Mouse (Mus musculus) limb, embryonic 13.5 days (tissue): Measurements from ENCODE around the gene Exoc2. TPM values are rescaled to one million over a fixed set of nuclear protein-coding genes. Genes with fewer than 3 reads are reported as not detected.

Experiments used
- ATAC-seq: fragments of 200-750 bp; cut with Nextera tagmentation; 2 replicates; pipeline ENCODE4 v1.8.0; 2017; ENCODE audit warnings: low read depth, moderate number of reproducible peaks, moderate TSS enrichment; ENCODE audit not compliant: low FRiP score
- H3K27ac ChIP-seq: fragments of 300-500 bp; sonication (generic); 2 replicates; pipeline ENCODE4 v1.5.1; 2015; ENCODE audit warnings: inconsistent platforms, mild to moderate bottlenecking, moderate library complexity
- H3K27me3 ChIP-seq: fragments of 300-500 bp; sonication (generic); 2 replicates; pipeline ENCODE4 v1.6.1; 2015; ENCODE audit warnings: mild to moderate bottlenecking, inconsistent platforms
- H3K36me3 ChIP-seq: fragments of 300-500 bp; sonication (generic); 2 replicates; pipeline ENCODE4 v1.6.1; 2015; ENCODE audit warnings: inconsistent platforms, mild to moderate bottlenecking, moderate library complexity
- H3K4me1 ChIP-seq: fragments of 300-500 bp; sonication (generic); 2 replicates; pipeline ENCODE4 v1.6.1; 2015; ENCODE audit warnings: inconsistent platforms
- H3K4me2 ChIP-seq: fragments of 300-500 bp; sonication (generic); replicated peaks from 2 replicates; pipeline ENCODE4 v1.6.1; 2015; ENCODE audit warnings: inconsistent platforms, mild to moderate bottlenecking, moderate library complexity
- H3K4me3 ChIP-seq: fragments of 300-500 bp; sonication (generic); 2 replicates; pipeline ENCODE4 v1.5.1; 2015; ENCODE audit warnings: moderate library complexity, mild to moderate bottlenecking, inconsistent platforms
- H3K9ac ChIP-seq: fragments of 300-500 bp; sonication (generic); 2 replicates; pipeline ENCODE4 v1.6.1; 2015; ENCODE audit warnings: mild to moderate bottlenecking, inconsistent platforms
- H3K9me3 ChIP-seq: fragments of 300-500 bp; sonication (generic); 2 replicates; pipeline ENCODE4 v1.6.1; 2016; ENCODE audit warnings: inconsistent platforms
- WGBS: fragments of 180-500 bp; shearing (Covaris S2); methylation state at CpG from one replicate; pipeline ENCODE4 v1.1.7; 2015; 5-methylcytosine and 5-hydroxymethylcytosine counted together
- polyA plus RNA-seq: library from polyadenylated mRNA; unstranded; fragments of >200 nt; fragmentation: Nextera tagmentation; extraction: Ambion mirVana; gene quantifications from 2 replicates; pipeline ENCODE4 v1.2.1, GENCODE M21; 2015

Exoc2 gene
- polyA plus RNA-seq, 1 experiment from 2014 or later, result 32.7 TPM

DNA sequence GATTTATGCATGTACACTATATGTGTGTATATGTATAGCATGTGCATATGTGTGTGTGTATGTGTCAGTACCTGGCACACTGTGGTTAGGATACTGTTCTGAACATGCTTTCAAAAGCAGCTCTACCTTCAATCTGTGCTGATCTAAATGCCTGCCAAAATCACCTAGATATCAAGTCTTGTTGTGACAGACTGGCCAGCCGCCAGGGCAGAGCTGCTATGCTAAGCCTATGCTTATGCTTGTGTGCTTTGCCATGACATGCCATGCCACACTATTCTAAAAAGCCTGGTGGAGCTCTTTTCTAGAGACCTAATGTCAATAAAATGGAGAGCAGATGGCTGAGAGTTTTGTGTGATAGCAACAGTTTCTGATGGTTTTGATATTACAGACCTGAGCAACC is 94.0 kb downstream of the Exoc2 start:
- no peaks in the 10 kb centered on the region for H3K9me3 ChIP-seq
- H3K4me3 ChIP-seq, result no peak overlapping the region
- no peaks in the 10 kb centered on the region for H3K4me1 ChIP-seq
- no peak overlapping the region for H3K27ac ChIP-seq
- no peak for ATAC-seq
- H3K4me2 ChIP-seq, result no peak overlapping the region
- 98% methylated on average over 1 of the region's 1 CpGs for WGBS
- no peak overlapping the region for H3K9ac ChIP-seq
- peaks cover 33% of the 10 kb centered on the region for H3K36me3 ChIP-seq
- H3K27me3 ChIP-seq, result no peaks in the 10 kb centered on the region

DNA sequence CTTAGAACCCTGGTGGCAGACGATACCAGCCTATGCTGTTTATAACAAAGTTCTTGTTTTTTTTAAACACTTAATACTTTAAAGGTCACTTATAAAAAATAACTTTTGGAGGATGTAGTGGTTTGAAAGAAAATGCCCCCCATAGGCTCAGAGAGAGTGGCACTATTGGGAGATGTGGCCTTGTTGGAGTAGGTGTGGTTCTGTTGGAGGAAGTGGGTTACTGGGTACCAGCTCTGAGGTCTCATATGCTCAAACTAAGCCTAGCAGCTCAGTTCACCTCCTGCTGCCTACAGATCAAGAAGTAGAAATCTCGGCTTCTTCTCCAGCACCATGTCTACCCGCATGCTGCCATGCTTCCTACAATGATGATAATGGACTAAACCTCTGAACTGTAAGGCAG is 98.1 kb downstream of the Exoc2 start:
- ATAC-seq, result no peak
- 88% methylated on average over 3 of the region's 3 CpGs for WGBS
- H3K4me2 ChIP-seq, result no peak overlapping the region
- H3K27ac ChIP-seq, result no peak overlapping the region
- H3K9me3 ChIP-seq, result no peaks in the 10 kb centered on the region
- H3K9ac ChIP-seq, result no peak overlapping the region
- H3K4me1 ChIP-seq, result no peaks in the 10 kb centered on the region
- H3K36me3 ChIP-seq, result peaks cover 43% of the 10 kb centered on the region
- no peak overlapping the region for H3K4me3 ChIP-seq
- H3K27me3 ChIP-seq, result no peaks in the 10 kb centered on the region

DNA sequence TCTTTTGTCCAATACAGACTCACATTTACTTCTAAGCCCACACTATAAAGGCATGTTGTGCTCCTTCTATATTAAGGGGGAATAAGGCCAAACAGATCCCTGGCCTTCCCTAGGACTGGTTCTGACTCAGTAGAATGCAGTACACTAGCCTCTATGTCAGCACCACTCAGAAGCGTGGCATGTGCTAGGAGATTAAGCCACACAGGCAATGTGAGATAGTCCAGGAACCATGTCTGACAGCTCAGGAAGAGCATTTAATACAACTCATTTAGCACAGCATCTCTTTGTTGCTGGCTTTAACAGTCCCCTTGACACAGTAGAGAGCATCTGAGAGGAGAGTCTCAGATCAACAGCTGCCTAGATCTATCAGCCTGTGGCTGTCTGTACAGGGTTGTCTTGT is 100.4 kb downstream of the Exoc2 start:
- H3K27ac ChIP-seq, result no peak overlapping the region
- H3K4me2 ChIP-seq, result no peak overlapping the region
- 71% methylated on average over 1 of the region's 1 CpGs for WGBS
- no peak overlapping the region for H3K9ac ChIP-seq
- H3K27me3 ChIP-seq, result no peaks in the 10 kb centered on the region
- H3K36me3 ChIP-seq, result peaks cover 57% of the 10 kb centered on the region
- H3K4me1 ChIP-seq, result no peaks in the 10 kb centered on the region
- no peak overlapping the region for H3K4me3 ChIP-seq
- ATAC-seq, result no peak
- H3K9me3 ChIP-seq, result no peaks in the 10 kb centered on the region

DNA sequence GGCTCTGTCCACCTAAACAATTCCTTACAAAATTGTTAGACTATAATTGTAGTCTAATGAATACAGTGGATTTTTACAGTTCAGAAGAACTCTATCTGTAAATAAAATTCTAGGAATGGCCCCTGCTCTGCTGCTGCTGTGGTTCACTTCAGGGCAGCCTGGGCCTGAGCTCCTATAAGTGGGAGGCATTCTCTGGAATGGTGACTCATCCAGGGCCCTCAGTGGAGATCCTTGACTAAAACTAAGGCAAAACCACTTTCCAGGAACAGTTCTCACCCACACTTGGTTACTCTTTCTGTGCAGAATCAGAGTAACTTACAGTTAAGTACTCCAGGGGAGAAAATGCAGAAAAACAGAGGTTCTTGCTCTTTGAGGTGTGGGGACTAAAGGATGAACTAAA is 108.4 kb downstream of the Exoc2 start:
- no peaks in the 10 kb centered on the region for H3K9me3 ChIP-seq
- H3K27ac ChIP-seq, result no peak overlapping the region
- no peak overlapping the region for H3K9ac ChIP-seq
- H3K4me3 ChIP-seq, result no peak overlapping the region
- H3K4me2 ChIP-seq, result no peak overlapping the region
- no peak for ATAC-seq
- H3K36me3 ChIP-seq, result peaks cover 50% of the 10 kb centered on the region
- H3K27me3 ChIP-seq, result no peaks in the 10 kb centered on the region
- no peaks in the 10 kb centered on the region for H3K4me1 ChIP-seq

DNA sequence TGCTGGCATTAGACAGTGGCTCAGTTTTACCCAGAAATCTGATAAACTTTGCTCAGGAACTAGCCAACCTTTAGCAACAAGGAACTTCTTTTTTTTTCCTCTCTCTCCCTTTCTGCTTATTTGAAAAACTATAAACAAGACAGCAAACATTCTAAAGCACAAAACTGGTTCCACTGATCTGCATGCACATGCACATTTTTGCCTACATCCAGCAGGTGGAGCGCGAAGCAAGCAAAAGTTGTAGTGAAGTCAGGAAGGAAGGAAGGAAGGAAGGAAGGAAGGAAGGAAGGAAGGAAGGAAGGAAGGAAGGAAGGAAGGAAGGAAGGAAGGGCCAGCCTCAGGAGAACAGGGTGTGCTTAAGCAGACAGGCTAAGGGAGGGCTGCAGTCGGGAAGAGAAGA is 109.9 kb downstream of the Exoc2 start:
- no peak for ATAC-seq
- Histone ChIP-seq H3K27ac (no peak overlapping the region), H3K4me3 (no peak overlapping the region), H3K4me1 (no peaks in the 10 kb centered on the region), H3K4me2 (no peak overlapping the region), H3K36me3 (peaks cover 46% of the 10 kb centered on the region), H3K27me3 (no peaks in the 10 kb centered on the region), H3K9ac (no peak overlapping the region), H3K9me3 (no peaks in the 10 kb centered on the region)
- WGBS, result 78% methylated on average over 3 of the region's 3 CpGs

DNA sequence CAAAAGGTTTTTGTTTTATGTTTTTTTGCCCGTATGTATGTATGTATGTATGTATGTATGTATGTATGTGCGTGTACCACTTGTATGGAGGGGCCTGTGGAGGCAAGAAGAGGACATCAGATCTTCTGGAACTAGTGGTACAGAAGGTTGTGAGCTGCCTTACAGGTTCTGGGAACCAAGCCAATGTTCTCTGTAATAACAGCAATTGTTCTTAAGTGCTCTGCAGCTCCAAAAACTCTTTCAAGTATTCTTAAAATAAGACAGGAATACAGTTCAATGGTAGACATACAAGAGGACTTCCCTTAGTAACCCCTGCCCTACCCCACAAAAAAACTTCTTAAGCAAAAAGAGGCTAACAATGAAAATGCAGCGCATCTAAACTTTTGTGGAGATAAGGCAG is 115.5 kb downstream of the Exoc2 start:
- ATAC-seq, result no peak
- Histone ChIP-seq H3K27me3 (no peaks in the 10 kb centered on the region), H3K4me3 (no peak overlapping the region), H3K36me3 (peaks cover 39% of the 10 kb centered on the region), H3K4me2 (no peak overlapping the region), H3K27ac (no peak overlapping the region), H3K9ac (no peak overlapping the region), H3K9me3 (no peaks in the 10 kb centered on the region), H3K4me1 (no peaks in the 10 kb centered on the region)
- 92% methylated on average over 3 of the region's 3 CpGs for WGBS

DNA sequence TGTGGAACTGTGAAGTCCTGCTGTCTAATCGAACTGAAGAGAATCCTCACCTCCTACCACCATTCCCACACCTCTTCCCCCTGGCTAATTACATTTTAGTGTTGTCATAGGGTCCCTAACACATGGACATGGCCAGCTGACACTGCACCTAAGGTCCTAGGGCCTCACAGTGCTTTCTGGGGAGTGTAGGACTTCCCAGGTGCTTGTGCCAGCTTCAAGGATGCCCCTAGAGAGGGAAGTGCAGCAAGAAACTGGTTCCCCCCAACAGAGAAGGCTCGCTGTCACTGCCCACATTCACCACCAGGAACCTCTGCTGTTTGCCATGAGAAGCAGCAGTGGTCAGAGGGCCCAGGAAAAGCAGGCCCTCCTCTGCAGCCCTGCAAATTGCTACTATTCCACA is 123.2 kb downstream of the Exoc2 start:
- no peak for ATAC-seq
- H3K4me1 ChIP-seq, result no peaks in the 10 kb centered on the region
- 59% methylated on average over 2 of the region's 2 CpGs for WGBS
- no peak overlapping the region for H3K4me2 ChIP-seq
- peaks cover 11% of the 10 kb centered on the region for H3K36me3 ChIP-seq
- H3K9ac ChIP-seq, result no peak overlapping the region
- no peaks in the 10 kb centered on the region for H3K9me3 ChIP-seq
- no peak overlapping the region for H3K27ac ChIP-seq
- no peaks in the 10 kb centered on the region for H3K27me3 ChIP-seq
- H3K4me3 ChIP-seq, result no peak overlapping the region

DNA sequence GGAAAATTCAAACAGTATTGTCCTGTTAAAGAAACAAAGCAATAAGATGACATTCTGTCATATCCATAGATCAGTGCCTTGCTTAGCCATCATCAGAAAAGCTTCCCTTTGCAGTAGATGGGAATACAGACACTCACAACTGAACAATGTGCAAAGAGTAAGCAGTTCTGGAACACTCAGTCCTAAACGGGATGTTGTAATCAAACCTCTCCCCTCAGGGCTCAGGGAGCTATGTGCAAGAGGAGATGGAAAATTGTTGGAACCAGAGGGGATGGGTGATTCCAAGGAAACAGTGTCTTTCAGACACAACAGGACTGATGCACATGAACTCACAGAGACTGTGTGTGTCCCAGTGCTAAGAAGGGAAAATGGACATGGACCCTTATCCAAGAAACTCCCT is 125.9 kb downstream of the Exoc2 start:
- Histone ChIP-seq H3K4me3 (no peak overlapping the region), H3K4me1 (no peaks in the 10 kb centered on the region), H3K36me3 (peaks cover 11% of the 10 kb centered on the region), H3K9me3 (no peaks in the 10 kb centered on the region), H3K27me3 (no peaks in the 10 kb centered on the region), H3K4me2 (no peak overlapping the region), H3K27ac (no peak overlapping the region), H3K9ac (no peak overlapping the region)
- WGBS, result 68% methylated on average over 1 of the region's 1 CpGs
- no peak for ATAC-seq

DNA sequence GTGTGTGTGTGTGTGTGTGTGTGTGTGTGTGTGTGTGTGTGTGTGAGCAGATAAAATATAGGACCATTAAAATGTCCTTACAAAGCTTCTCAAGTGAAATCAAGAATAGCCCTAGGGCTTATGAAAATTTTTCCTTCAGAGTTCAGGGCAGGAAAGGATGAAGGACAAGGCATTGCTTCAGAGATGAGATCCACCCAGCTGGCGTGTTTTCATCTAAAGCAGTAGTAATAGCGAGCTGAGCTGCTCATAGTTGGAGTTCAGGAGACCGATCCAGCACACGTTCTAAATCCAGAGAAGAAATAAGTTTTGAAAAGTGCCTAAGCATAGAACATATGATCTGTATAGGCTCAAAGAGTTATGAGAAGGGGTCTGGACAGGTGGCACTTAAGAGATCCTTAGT is 127.4 kb downstream of the Exoc2 start:
- H3K27me3 ChIP-seq, result no peaks in the 10 kb centered on the region
- H3K4me3 ChIP-seq, result no peak overlapping the region
- H3K4me1 ChIP-seq, result no peaks in the 10 kb centered on the region
- WGBS, result 93% methylated on average over 4 of the region's 4 CpGs
- no peak overlapping the region for H3K27ac ChIP-seq
- no peak overlapping the region for H3K4me2 ChIP-seq
- H3K36me3 ChIP-seq, result peaks cover 12% of the 10 kb centered on the region
- no peak overlapping the region for H3K9ac ChIP-seq
- no peaks in the 10 kb centered on the region for H3K9me3 ChIP-seq
- no peak for ATAC-seq

DNA sequence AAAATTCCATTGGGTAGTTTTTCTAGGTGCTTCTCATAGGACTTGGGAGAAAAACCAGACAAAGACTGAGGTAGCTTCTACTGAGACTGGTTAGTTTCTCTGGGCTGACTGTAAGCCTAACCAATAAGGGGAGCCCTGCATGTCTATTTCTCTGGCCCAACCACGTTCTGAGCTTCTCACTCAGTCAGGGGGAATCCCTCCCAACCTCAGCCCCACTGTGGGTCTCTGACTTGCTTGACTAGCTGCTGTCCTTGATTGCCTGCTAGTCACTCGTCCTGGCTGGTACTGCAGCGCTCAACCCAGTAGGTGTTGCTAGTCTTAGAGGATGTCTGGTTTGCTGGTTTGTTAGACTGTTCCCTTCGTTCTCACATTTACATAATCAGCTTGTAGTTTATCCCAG is 130.8 kb downstream of the Exoc2 start:
- no peak for ATAC-seq
- no peak overlapping the region for H3K4me2 ChIP-seq
- H3K4me1 ChIP-seq, result no peaks in the 10 kb centered on the region
- peaks cover 17% of the 10 kb centered on the region for H3K36me3 ChIP-seq
- no peak overlapping the region for H3K4me3 ChIP-seq
- WGBS, result 87% methylated on average over 4 of the region's 4 CpGs
- no peaks in the 10 kb centered on the region for H3K9me3 ChIP-seq
- H3K27me3 ChIP-seq, result no peaks in the 10 kb centered on the region
- H3K27ac ChIP-seq, result no peak overlapping the region
- no peak overlapping the region for H3K9ac ChIP-seq

DNA sequence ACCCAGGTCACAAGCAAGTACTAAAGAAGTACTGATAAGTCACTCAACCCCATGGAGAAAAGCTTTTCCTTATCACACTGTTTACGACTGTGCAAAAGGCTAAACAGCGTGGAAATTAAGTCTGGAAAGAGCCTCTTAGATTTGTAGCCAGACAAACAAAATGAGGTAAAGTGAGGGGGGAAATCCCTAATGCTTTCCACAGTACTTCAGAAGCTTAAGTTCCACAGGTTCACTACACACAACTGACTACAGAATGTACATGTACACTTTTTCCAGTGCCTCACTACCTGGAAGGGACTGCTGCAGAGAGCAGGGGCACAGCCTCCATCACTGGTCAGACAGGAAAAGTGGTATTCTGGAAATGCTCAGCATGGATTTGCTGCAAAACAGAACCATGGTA is 132.1 kb downstream of the Exoc2 start:
- Histone ChIP-seq H3K9me3 (no peaks in the 10 kb centered on the region), H3K4me3 (no peak overlapping the region), H3K27me3 (no peaks in the 10 kb centered on the region), H3K9ac (no peak overlapping the region), H3K27ac (no peak overlapping the region), H3K4me1 (no peaks in the 10 kb centered on the region), H3K4me2 (no peak overlapping the region), H3K36me3 (peaks cover 17% of the 10 kb centered on the region)
- 78% methylated on average over 2 of the region's 2 CpGs for WGBS
- no peak for ATAC-seq

DNA sequence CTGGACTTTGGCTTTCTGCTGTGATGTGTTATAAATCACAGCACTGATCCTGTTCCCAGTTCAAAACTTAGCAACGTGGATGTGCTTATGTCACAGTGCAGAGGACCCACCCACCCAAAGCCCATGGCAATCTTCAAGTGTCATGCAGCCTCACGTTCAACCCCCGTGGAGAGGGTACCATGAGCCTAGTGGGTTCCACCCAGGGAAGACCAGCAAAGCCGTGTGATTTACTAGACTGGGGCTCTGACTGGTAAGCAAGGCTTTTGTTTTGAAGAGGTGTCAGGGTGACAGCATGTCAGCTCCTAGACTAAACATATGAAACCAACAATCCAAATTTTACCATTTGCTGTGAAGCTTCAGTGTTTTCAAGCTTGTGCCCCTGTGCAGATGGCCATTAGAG is 132.6 kb downstream of the Exoc2 start:
- Histone ChIP-seq H3K27ac (no peak overlapping the region), H3K4me2 (no peak overlapping the region), H3K36me3 (peaks cover 17% of the 10 kb centered on the region), H3K4me3 (no peak overlapping the region), H3K27me3 (no peaks in the 10 kb centered on the region), H3K4me1 (no peaks in the 10 kb centered on the region), H3K9me3 (no peaks in the 10 kb centered on the region), H3K9ac (no peak overlapping the region)
- 61% methylated on average over 4 of the region's 4 CpGs for WGBS
- ATAC-seq, result no peak

DNA sequence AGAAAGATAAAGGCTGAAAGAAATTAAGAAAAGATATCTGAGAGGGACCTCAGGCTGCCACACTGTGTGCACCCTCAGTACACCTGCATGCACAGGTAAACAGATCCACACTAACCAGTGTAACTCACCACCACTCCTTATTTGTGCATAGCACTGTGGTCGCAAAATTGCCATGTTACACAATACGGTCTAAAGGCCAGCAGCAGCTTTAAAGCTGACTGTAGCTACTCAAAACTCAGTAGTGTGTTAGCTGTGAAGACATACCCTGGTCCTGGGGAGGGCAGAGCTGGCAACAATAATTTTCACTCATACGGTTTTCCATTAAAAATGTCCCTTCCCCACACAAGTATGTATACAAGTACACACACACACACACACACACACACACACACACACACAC is 133.2 kb downstream of the Exoc2 start:
- Histone ChIP-seq H3K27me3 (no peaks in the 10 kb centered on the region), H3K36me3 (peaks cover 17% of the 10 kb centered on the region), H3K4me1 (no peaks in the 10 kb centered on the region), H3K4me2 (no peak overlapping the region), H3K4me3 (no peak overlapping the region), H3K9ac (no peak overlapping the region), H3K27ac (no peak overlapping the region), H3K9me3 (no peaks in the 10 kb centered on the region)
- 93% methylated on average over 3 of the region's 3 CpGs for WGBS
- no peak for ATAC-seq

DNA sequence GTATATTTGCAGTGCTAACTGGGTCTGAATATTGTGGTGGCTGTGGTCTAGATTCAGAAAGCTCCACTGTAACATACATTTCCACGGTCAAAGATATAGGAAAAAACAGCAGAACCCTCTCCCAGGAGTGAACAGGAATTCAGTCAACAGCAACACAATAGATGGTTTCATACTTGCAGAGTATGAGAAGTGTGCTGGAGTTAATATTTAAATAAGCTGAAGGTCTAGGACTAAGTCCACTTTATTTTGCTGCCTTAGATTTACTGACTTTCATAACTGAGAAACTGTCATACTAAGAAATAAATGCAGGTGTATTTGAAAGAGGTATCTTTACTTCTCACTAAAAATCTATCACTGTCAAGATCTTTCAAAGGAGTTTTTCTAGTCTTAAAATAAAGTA is 137.6 kb downstream of the Exoc2 start:
- no peaks in the 10 kb centered on the region for H3K9me3 ChIP-seq
- H3K4me3 ChIP-seq, result no peak overlapping the region
- H3K4me2 ChIP-seq, result no peak overlapping the region
- H3K36me3 ChIP-seq, result peaks cover 5% of the 10 kb centered on the region
- no peak overlapping the region for H3K27ac ChIP-seq
- H3K27me3 ChIP-seq, result no peaks in the 10 kb centered on the region
- peaks cover 9% of the 10 kb centered on the region for H3K4me1 ChIP-seq
- no peak for ATAC-seq
- no peak overlapping the region for H3K9ac ChIP-seq
- WGBS, result 79% methylated on average over 1 of the region's 1 CpGs
